Mouse (Mus musculus): ENCODE results near the gene Cdk19. TPM values are rescaled to one million over a fixed set of nuclear protein-coding genes. Genes with fewer than 3 reads are reported as not detected.

Gene Cdk19
- polyA plus RNA-seq, 1 experiment from 2014 or later = 15.7 TPM

DNA sequence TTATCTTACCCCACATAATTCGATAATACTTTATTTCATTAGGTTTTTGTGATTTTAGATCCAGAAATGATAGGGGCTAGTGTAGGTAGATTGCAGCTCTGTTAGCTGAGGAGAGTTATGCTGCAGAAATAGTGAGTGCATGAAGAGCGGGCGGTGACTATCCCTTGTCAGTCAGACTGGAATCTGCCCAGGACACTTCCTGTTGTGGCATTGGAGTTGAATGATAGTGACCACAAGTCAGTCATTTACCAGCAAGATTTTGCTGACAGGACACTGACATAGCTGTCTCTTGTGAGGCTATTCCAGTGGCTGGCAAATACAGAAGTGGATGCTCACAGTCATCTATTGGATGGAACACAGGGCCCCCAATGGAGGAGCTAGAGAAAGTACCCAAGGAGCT is 97.8 kb downstream of the Cdk19 start:
- no peak for ATAC-seq (ENCODE audit: low read depth)
- no peak overlapping the region for H3K4me2 ChIP-seq (ENCODE audit: low read depth, low read length)
- no peaks in the 10 kb centered on the region for H3K4me1 ChIP-seq (ENCODE audit: control insufficient read depth, insufficient read depth, low read length)

DNA sequence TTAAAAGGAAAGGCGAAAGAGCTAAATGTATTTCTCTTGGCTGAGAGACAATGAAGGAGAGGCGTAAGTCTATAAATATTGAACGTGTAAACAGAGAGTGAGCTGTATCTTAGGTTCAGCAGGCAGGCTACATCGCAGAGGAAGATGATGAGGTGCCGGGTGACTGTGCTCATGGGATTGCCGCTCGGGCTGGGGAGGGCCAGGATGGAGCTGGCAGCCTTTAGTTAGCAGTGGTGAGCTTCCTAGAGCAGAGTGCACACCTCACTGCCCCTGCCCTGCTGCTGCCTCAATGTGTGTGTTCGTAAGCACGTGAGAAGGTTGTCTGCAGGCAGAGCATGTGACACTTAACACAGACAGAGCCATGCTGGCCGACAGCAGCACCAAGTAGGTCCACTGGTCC is 101.4 kb downstream of the Cdk19 start:
- no peak for ATAC-seq (ENCODE audit: low read depth)
- H3K9me3 ChIP-seq (ENCODE audit: control insufficient read depth, low read length) = no peaks in the 10 kb centered on the region
- no peaks in the 10 kb centered on the region for H3K4me1 ChIP-seq (ENCODE audit: control insufficient read depth, insufficient read depth, low read length)
- H3K4me3 ChIP-seq (ENCODE audit: low read depth, low read length) = no peak overlapping the region
- H3K27ac ChIP-seq (ENCODE audit: low read depth, low read length) = no peak overlapping the region
- H3K27me3 ChIP-seq (ENCODE audit: control insufficient read depth, insufficient read depth, low read length) = no peaks in the 10 kb centered on the region
- no peaks in the 10 kb centered on the region for H3K36me3 ChIP-seq (ENCODE audit: control insufficient read depth, insufficient read depth, low read length)
- 81% methylated on average over 10 of the region's 10 CpGs for WGBS
- H3K9ac ChIP-seq (replicated peaks; ENCODE audit: low read depth, low read length) = no peak overlapping the region
- no peak overlapping the region for H3K4me2 ChIP-seq (ENCODE audit: low read depth, low read length)

More for the DNA sequence above, 97.8 kb downstream of the Cdk19 start:
- H3K4me3 ChIP-seq (ENCODE audit: low read depth, low read length) = no peak overlapping the region
- H3K27ac ChIP-seq (ENCODE audit: low read depth, low read length) = no peak overlapping the region
- 97% methylated on average over 3 of the region's 3 CpGs for WGBS
- no peaks in the 10 kb centered on the region for H3K27me3 ChIP-seq (ENCODE audit: control insufficient read depth, insufficient read depth, low read length)
- H3K36me3 ChIP-seq (ENCODE audit: control insufficient read depth, insufficient read depth, low read length) = no peaks in the 10 kb centered on the region
- H3K9ac ChIP-seq (replicated peaks; ENCODE audit: low read depth, low read length) = no peak overlapping the region
- H3K9me3 ChIP-seq (ENCODE audit: control insufficient read depth, low read length) = no peaks in the 10 kb centered on the region

DNA sequence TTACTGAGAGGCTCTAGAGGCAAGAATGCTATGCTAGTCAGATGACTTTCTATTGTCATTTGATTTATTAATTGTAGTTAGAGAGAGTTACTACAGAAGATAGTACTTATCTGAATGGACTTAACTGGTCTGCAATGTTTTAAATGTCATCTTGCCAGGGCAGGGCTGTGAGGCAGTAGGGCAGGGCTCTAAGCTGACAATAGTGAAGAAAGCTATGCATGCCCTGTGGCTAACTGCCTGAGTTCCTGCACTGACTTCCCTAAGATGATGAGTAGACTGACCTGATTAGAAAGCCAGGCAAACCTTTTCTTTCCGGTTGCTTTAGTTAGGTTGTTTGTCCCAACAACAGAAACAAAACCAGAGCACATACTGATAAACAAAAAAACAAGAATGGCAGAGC is 102.7 kb downstream of the Cdk19 start:
- H3K4me3 ChIP-seq (ENCODE audit: low read depth, low read length) = no peak overlapping the region
- ATAC-seq (ENCODE audit: low read depth) = no peak
- 100% methylated on average over 1 of the region's 1 CpGs for WGBS
- no peaks in the 10 kb centered on the region for H3K36me3 ChIP-seq (ENCODE audit: control insufficient read depth, insufficient read depth, low read length)
- H3K27me3 ChIP-seq (ENCODE audit: control insufficient read depth, insufficient read depth, low read length) = no peaks in the 10 kb centered on the region
- no peak overlapping the region for H3K9ac ChIP-seq (replicated peaks; ENCODE audit: low read depth, low read length)
- H3K4me1 ChIP-seq (ENCODE audit: control insufficient read depth, insufficient read depth, low read length) = peaks cover 7% of the 10 kb centered on the region
- no peak overlapping the region for H3K4me2 ChIP-seq (ENCODE audit: low read depth, low read length)
- no peak overlapping the region for H3K27ac ChIP-seq (ENCODE audit: low read depth, low read length)
- H3K9me3 ChIP-seq (ENCODE audit: control insufficient read depth, low read length) = no peaks in the 10 kb centered on the region

DNA sequence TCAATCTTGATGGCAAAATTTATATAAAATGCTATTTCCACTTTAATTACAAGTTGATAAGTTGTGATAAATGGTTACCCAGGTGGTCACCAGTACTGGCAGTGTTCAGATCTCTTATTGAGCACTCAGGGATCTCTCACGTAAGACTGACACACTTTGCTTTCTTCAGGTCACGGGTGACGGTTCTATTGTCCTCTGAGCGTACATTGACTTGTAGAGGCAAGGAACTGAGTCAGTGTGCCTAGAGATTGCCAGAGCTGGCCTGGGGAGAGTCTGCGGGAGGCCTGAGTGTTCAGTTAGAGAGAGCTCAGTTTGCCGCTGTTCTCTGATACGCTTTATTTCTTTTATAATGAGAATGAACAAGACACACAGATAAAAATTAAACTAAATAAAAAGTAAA is 104.0 kb downstream of the Cdk19 start:
- H3K36me3 ChIP-seq (ENCODE audit: control insufficient read depth, insufficient read depth, low read length) = no peaks in the 10 kb centered on the region
- WGBS = 27% methylated on average over 7 of the region's 7 CpGs
- no peak overlapping the region for H3K9ac ChIP-seq (replicated peaks; ENCODE audit: low read depth, low read length)
- no peaks in the 10 kb centered on the region for H3K9me3 ChIP-seq (ENCODE audit: control insufficient read depth, low read length)
- no peak overlapping the region for H3K27ac ChIP-seq (ENCODE audit: low read depth, low read length)
- no peak overlapping the region for H3K4me2 ChIP-seq (ENCODE audit: low read depth, low read length)
- H3K27me3 ChIP-seq (ENCODE audit: control insufficient read depth, insufficient read depth, low read length) = no peaks in the 10 kb centered on the region
- peaks cover 14% of the 10 kb centered on the region for H3K4me1 ChIP-seq (ENCODE audit: control insufficient read depth, insufficient read depth, low read length)
- H3K4me3 ChIP-seq (ENCODE audit: low read depth, low read length) = no peak overlapping the region
- no peak for ATAC-seq (ENCODE audit: low read depth)

DNA sequence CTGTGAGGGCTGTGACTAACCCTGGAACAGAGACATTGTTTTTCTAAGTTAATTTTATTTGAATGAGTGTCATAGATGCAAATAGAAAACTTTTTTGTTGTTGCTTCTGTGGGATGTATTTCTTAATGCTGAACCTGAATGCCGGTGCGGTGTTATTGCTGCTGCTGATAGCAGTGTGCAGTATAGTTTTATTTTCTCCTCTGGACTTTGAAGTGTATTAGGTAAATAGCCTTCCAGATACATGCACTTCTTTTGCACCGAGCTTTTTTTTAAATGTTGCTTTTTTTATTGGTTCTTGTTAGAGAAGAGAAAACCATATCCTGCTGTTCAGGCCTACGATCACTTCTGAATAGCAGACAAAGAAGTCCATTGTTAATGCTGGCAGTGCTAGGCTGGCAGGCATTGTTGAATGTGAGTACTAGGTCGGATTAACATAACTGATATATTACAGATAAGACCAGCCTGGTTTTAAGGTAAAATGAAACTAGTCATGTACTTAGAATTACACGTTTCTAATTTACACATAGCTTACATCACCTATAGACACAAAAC is 104.5 kb downstream of the Cdk19 start:
- no peak for ATAC-seq (ENCODE audit: low read depth)
- Histone ChIP-seq H3K4me1 (ENCODE audit: control insufficient read depth, insufficient read depth, low read length) (peaks cover 14% of the 10 kb centered on the region), H3K4me2 (ENCODE audit: low read depth, low read length) (no peak overlapping the region), H3K9me3 (ENCODE audit: control insufficient read depth, low read length) (no peaks in the 10 kb centered on the region), H3K36me3 (ENCODE audit: control insufficient read depth, insufficient read depth, low read length) (no peaks in the 10 kb centered on the region), H3K4me3 (ENCODE audit: low read depth, low read length) (no peak overlapping the region), H3K9ac (replicated peaks; ENCODE audit: low read depth, low read length) (no peak overlapping the region), H3K27me3 (ENCODE audit: control insufficient read depth, insufficient read depth, low read length) (no peaks in the 10 kb centered on the region), H3K27ac (ENCODE audit: low read depth, low read length) (no peak overlapping the region)
- 17% methylated on average over 6 of the region's 6 CpGs for WGBS

DNA sequence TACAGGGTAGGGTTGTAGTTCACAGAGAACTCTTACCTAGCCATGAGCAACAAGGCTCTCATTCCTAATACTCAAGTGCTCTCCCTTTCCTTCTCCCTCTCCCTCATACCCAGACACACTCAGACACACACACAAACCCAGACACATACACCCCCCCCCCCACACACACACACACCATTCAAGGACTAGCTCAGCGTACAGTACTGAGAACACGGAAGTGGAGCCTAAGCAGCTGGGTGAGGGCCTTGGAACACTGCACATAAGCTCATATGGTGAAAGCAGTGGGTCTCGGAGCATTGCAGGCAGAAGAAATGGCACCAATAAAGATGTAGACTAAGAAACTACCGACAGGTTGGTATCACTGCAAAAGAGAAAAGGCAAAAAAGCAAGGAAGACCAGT is 105.2 kb downstream of the Cdk19 start:
- H3K36me3 ChIP-seq (ENCODE audit: control insufficient read depth, insufficient read depth, low read length) = no peaks in the 10 kb centered on the region
- no peak overlapping the region for H3K9ac ChIP-seq (replicated peaks; ENCODE audit: low read depth, low read length)
- H3K4me2 ChIP-seq (ENCODE audit: low read depth, low read length) = no peak overlapping the region
- H3K27ac ChIP-seq (ENCODE audit: low read depth, low read length) = no peak overlapping the region
- no peaks in the 10 kb centered on the region for H3K27me3 ChIP-seq (ENCODE audit: control insufficient read depth, insufficient read depth, low read length)
- no peak for ATAC-seq (ENCODE audit: low read depth)
- 88% methylated on average over 4 of the region's 4 CpGs for WGBS
- H3K9me3 ChIP-seq (ENCODE audit: control insufficient read depth, low read length) = no peaks in the 10 kb centered on the region
- H3K4me3 ChIP-seq (ENCODE audit: low read depth, low read length) = no peak overlapping the region
- peaks cover 14% of the 10 kb centered on the region for H3K4me1 ChIP-seq (ENCODE audit: control insufficient read depth, insufficient read depth, low read length)

DNA sequence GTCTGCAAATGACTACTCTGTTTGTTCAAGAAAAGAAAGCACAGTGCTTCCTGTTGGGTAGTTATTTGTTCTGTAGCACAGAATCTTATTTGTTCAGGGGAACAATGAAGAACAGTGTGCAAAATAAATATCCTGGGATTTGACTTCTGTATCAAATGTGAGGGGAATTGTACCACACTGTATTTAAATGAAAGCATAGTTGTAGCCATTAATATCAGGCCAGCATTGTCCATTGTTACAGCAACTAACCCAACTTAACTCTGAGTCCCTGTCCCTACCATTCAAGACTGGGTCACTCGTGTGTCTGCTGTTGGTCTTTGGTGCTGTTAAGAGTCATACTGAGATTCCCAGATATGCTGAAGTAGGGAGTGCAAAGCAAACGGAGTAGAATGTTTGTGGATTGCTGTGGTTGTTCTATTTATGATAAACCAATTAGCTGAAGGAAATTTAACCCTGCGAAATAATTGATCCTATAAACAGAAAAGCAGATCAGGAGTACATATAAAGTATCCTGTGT is 106.8 kb downstream of the Cdk19 start:
- no peak overlapping the region for H3K4me3 ChIP-seq (ENCODE audit: low read depth, low read length)
- H3K27me3 ChIP-seq (ENCODE audit: control insufficient read depth, insufficient read depth, low read length) = no peaks in the 10 kb centered on the region
- H3K4me2 ChIP-seq (ENCODE audit: low read depth, low read length) = no peak overlapping the region
- no peaks in the 10 kb centered on the region for H3K9me3 ChIP-seq (ENCODE audit: control insufficient read depth, low read length)
- H3K36me3 ChIP-seq (ENCODE audit: control insufficient read depth, insufficient read depth, low read length) = no peaks in the 10 kb centered on the region
- H3K4me1 ChIP-seq (ENCODE audit: control insufficient read depth, insufficient read depth, low read length) = peaks cover 14% of the 10 kb centered on the region
- H3K9ac ChIP-seq (replicated peaks; ENCODE audit: low read depth, low read length) = no peak overlapping the region
- ATAC-seq (ENCODE audit: low read depth) = peak; percentile 7; the same call in 1 of the 2 replicates
- WGBS = 46% methylated on average over 3 of the region's 3 CpGs
- peak overlapping the region; percentile 25; the same call in 1 of the 2 replicates for H3K27ac ChIP-seq (ENCODE audit: low read depth, low read length)

DNA sequence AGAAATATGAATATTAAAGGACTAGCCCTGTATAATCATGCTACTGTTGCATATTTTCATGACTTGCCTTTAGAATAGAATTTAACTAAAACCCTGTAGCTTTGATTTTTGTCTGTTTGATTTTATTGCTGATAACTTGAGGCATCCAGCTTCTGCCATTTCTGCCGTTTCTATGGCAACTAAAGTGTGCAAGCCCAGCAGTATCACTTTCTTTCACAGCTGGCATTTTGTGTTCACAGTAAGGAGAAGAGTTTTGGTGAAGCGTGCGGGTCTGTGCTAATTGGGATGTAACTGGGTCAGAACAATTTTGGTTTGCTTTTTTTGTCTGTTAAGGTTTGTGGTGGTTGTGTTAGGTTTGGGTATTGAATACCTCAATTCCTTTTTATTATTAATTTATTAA is 107.3 kb downstream of the Cdk19 start:
- no peaks in the 10 kb centered on the region for H3K27me3 ChIP-seq (ENCODE audit: control insufficient read depth, insufficient read depth, low read length)
- 21% methylated on average over 3 of the region's 3 CpGs for WGBS
- H3K4me3 ChIP-seq (ENCODE audit: low read depth, low read length) = no peak overlapping the region
- H3K4me2 ChIP-seq (ENCODE audit: low read depth, low read length) = no peak overlapping the region
- H3K9me3 ChIP-seq (ENCODE audit: control insufficient read depth, low read length) = no peaks in the 10 kb centered on the region
- peak; percentile 60; the same call in 1 of the 2 replicates for ATAC-seq (ENCODE audit: low read depth)
- no peak overlapping the region for H3K9ac ChIP-seq (replicated peaks; ENCODE audit: low read depth, low read length)
- no peak overlapping the region for H3K27ac ChIP-seq (ENCODE audit: low read depth, low read length)
- H3K4me1 ChIP-seq (ENCODE audit: control insufficient read depth, insufficient read depth, low read length) = peaks cover 14% of the 10 kb centered on the region
- H3K36me3 ChIP-seq (ENCODE audit: control insufficient read depth, insufficient read depth, low read length) = no peaks in the 10 kb centered on the region

DNA sequence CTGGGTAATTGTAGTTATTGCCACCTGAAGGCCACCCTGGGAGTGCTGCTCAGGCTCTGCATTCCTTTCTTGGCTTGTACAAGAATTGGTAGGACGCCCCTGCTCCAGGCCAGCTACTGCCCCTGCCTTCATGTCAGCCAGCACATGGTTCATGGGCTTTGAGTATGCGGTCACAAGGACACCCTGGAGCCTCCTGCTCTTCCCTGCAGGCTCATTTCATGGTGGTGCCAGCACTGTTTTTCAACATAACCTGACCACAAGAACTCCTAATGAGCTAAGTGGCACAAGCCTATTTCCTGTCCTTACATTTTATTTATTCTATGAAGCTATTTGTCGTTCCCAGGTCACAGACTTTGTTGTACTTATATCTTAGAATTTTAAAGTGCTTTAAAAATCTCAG is 107.9 kb downstream of the Cdk19 start:
- WGBS = 57% methylated on average over 3 of the region's 3 CpGs
- no peak overlapping the region for H3K4me3 ChIP-seq (ENCODE audit: low read depth, low read length)
- H3K4me2 ChIP-seq (ENCODE audit: low read depth, low read length) = no peak overlapping the region
- no peak overlapping the region for H3K9ac ChIP-seq (replicated peaks; ENCODE audit: low read depth, low read length)
- no peaks in the 10 kb centered on the region for H3K36me3 ChIP-seq (ENCODE audit: control insufficient read depth, insufficient read depth, low read length)
- no peaks in the 10 kb centered on the region for H3K27me3 ChIP-seq (ENCODE audit: control insufficient read depth, insufficient read depth, low read length)
- peak; percentile 18; the same call in 1 of the 2 replicates for ATAC-seq (ENCODE audit: low read depth)
- H3K9me3 ChIP-seq (ENCODE audit: control insufficient read depth, low read length) = no peaks in the 10 kb centered on the region
- H3K4me1 ChIP-seq (ENCODE audit: control insufficient read depth, insufficient read depth, low read length) = peaks cover 14% of the 10 kb centered on the region
- H3K27ac ChIP-seq (ENCODE audit: low read depth, low read length) = no peak overlapping the region

Data from neural tube, embryonic 14.5 days (tissue).